Mouse (Mus musculus) heart, postnatal 0 days (tissue): ENCODE measurements at regions not wholly inside any gene's neighbourhood (a gene's known extent, or its start where the extent isn't known, plus 50 kb on each side); places are given as distances from the start of the nearest gene placed in this dataset.
A peak's percentile ranks its signal among the peaks of the same experiment; 100 is the strongest.

Experiments used
- ATAC-seq: fragments of 200-750 bp; cut with Nextera tagmentation; 2 replicates; pipeline ENCODE4 v1.8.0; 2017; ENCODE audit warnings: low read depth, moderate number of reproducible peaks, moderate library complexity; ENCODE audit not compliant: insufficient read depth
- DNase-seq: peaks from one replicate; pipeline ENCODE4 v3.0.0-alpha.2; 2016; ENCODE audit warnings: low spot score
- H3K27ac ChIP-seq: fragments of 300-500 bp; sonication (generic); 2 replicates; pipeline ENCODE4 v1.5.1; 2014; ENCODE audit warnings: low read depth, mild to moderate bottlenecking
- H3K27me3 ChIP-seq: fragments of 300-500 bp; sonication (generic); 2 replicates; pipeline ENCODE4 v1.6.1; 2014; ENCODE audit warnings: low read length, mixed read lengths; ENCODE audit not compliant: control insufficient read depth, insufficient read depth
- H3K36me3 ChIP-seq: fragments of 300-500 bp; sonication (generic); replicated peaks from 2 replicates; pipeline ENCODE4 v1.6.1; 2014; ENCODE audit warnings: low read length, mixed read lengths; ENCODE audit not compliant: control insufficient read depth, insufficient read depth
- H3K4me1 ChIP-seq: fragments of 300-500 bp; sonication (generic); 2 replicates; pipeline ENCODE4 v1.6.1; 2014; ENCODE audit warnings: antibody characterized with exemption; ENCODE audit not compliant: control insufficient read depth, insufficient read depth
- H3K4me2 ChIP-seq: fragments of 300-500 bp; sonication (generic); 2 replicates; pipeline ENCODE4 v1.6.1; 2014; ENCODE audit warnings: low read depth, mild to moderate bottlenecking, low read length, moderate library complexity
- H3K4me3 ChIP-seq: fragments of 300-500 bp; sonication (generic); 2 replicates; pipeline ENCODE4 v1.5.1; 2014; ENCODE audit warnings: low read depth, low read length
- H3K9ac ChIP-seq: fragments of 300-500 bp; sonication (generic); replicated peaks from 2 replicates; pipeline ENCODE4 v1.6.1; 2014; ENCODE audit warnings: low read depth, low read length, mixed read lengths
- H3K9me3 ChIP-seq: fragments of 300-500 bp; sonication (generic); replicated peaks from 2 replicates; pipeline ENCODE4 v1.6.1; 2016; ENCODE audit warnings: low read length; ENCODE audit not compliant: control insufficient read depth
- CTCF ChIP-seq: IDR thresholded peaks from 2 replicates; pipeline ENCODE4 v1.5.1; 2016; ENCODE audit warnings: antibody characterized with exemption, control low read depth, low read depth
- EP300 ChIP-seq: IDR thresholded peaks from 2 replicates; pipeline ENCODE4 v1.6.1; 2016; ENCODE audit warnings: antibody characterized with exemption, low read depth
- WGBS: fragments of 180-500 bp; shearing (Covaris S2); extraction: QIAGEN DNeasy Blood & Tissue Kit; methylation state at CpG from one replicate; pipeline ENCODE4 v1.1.7; 2014; 5-methylcytosine and 5-hydroxymethylcytosine counted together

DNA sequence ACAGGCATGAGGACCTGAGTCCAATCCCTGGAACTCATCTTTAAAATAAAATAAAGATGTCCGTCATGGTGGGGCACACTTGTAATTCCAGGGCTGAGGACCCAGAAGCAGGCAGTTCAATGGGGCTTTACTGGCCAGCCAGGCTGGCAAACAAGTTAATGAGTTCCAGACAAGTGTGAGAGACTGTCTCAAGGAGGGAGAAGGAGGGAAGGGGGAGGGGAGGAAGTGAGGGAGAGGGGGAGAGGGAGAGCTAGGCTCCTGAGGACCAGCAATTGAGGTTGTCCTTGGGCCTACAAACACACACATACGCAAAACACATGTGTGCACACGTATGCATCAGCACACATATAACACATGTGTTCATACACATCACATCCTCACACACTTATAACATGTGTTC lies 149.2 kb downstream of the Tmem132e start:
- Histone ChIP-seq H3K27ac (no peak overlapping the region), H3K4me3 (no peak overlapping the region), H3K4me2 (no peak overlapping the region), H3K9me3 (no peaks in the 10 kb centered on the region), H3K4me1 (no peaks in the 10 kb centered on the region), H3K27me3 (no peaks in the 10 kb centered on the region), H3K36me3 (no peaks in the 10 kb centered on the region), H3K9ac (no peak overlapping the region)
- DNase-seq (no peak), ATAC-seq (no peak)
- TF ChIP-seq CTCF = no peak
- no peak for TF ChIP-seq EP300
- 65% methylated on average over 3 of the region's 3 CpGs for WGBS

DNA sequence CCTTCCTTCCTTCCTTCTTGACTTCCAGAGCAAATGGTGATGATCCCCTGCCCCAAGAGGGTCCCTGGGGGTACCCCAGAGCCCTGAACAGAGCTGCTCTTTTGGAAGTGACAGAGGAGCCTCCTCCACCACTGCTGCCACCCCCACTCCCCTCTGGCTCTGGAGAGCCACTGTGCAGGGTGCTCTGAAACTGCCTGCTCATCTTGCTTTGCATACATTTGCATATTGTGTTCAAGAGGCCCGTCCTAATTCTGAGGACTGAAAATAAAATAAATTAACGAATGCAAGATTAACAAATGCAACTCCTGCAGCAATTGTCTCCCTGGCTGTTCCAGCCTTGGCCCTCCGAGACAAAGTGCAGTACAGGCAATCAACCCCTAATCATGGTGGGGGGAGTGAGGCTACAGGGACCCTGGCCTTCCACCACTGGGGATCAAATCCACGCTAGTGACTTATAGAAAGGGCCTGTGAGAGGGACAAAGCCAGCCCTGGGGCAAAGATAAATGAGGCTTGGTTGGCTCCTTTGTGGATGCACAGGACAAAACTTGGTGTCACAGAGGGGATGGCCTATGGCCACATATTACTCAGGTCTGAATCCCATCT lies 134.6 kb downstream of the Tmem132e start:
- no peak for DNase-seq
- no peak overlapping the region for H3K4me3 ChIP-seq
- WGBS = 35% methylated on average over 4 of the region's 4 CpGs
- peak overlapping the region; percentile 23; the same call in 1 of the 2 replicates for H3K4me2 ChIP-seq
- no peaks in the 10 kb centered on the region for H3K36me3 ChIP-seq
- H3K9me3 ChIP-seq = no peaks in the 10 kb centered on the region
- no peaks in the 10 kb centered on the region for H3K27me3 ChIP-seq
- ATAC-seq = no peak
- TF ChIP-seq EP300 (no peak), CTCF (no peak)
- no peak overlapping the region for H3K9ac ChIP-seq
- H3K4me1 ChIP-seq = no peaks in the 10 kb centered on the region
- H3K27ac ChIP-seq = no peak overlapping the region

- H3K4me2 ChIP-seq = no peak overlapping the region
- 56% methylated on average over 9 of the region's 9 CpGs for whole genome bisulfite sequencing
- H3K9ac ChIP-seq = no peak overlapping the region
- TF ChIP-seq CTCF = no peak
- no peaks in the 10 kb centered on the region for H3K9me3 ChIP-seq
- no peaks in the 10 kb centered on the region for H3K36me3 ChIP-seq
- no peaks in the 10 kb centered on the region for H3K27me3 ChIP-seq
- DNase-seq = no peak
- no peaks in the 10 kb centered on the region for H3K4me1 ChIP-seq
- H3K27ac ChIP-seq = no peak overlapping the region
- no peak overlapping the region for H3K4me3 ChIP-seq
- ATAC-seq = no peak
Measured at GRCm38 (mm10) chr11:82521383-82521782, 132.7 kb downstream of the Tmem132e start.

DNA sequence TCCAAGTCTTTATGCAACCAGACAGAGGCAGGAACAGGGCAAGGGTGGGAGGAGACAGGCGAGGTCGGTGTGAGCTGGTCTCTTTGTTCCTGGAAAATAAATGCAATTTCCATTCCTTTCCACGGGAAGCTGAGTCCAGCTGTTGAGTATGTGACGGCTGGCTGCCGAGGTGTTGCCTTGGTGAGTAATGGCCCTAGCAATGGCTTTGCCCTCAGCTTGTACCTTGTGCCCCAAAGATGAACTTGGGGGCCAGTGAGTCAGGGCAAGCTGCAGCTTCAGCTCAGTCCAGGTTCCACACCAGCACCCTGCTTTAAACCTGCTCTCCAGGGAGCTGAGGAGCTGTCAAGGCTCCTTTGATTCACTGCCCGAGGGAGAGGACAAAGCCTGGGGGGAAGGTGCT lies 130.0 kb downstream of the Tmem132e start:
- Histone ChIP-seq H3K4me3 (no peak overlapping the region), H3K36me3 (no peaks in the 10 kb centered on the region), H3K4me1 (no peaks in the 10 kb centered on the region), H3K4me2 (no peak overlapping the region), H3K27me3 (no peaks in the 10 kb centered on the region), H3K27ac (no peak overlapping the region), H3K9me3 (no peaks in the 10 kb centered on the region), H3K9ac (no peak overlapping the region)
- TF ChIP-seq EP300 = no peak
- no peak for TF ChIP-seq CTCF
- WGBS = 28% methylated on average over 6 of the region's 6 CpGs
- DNase-seq (no peak), ATAC-seq (no peak)

- Histone ChIP-seq H3K36me3 (no peaks in the 10 kb centered on the region), H3K4me2 (no peak overlapping the region), H3K9ac (no peak overlapping the region), H3K4me1 (no peaks in the 10 kb centered on the region), H3K27me3 (no peaks in the 10 kb centered on the region), H3K4me3 (no peak overlapping the region), H3K27ac (no peak overlapping the region), H3K9me3 (no peaks in the 10 kb centered on the region)
- TF ChIP-seq CTCF = no peak
- TF ChIP-seq EP300 = no peak
- 90% methylated on average over 4 of the region's 4 CpGs for WGBS
- ATAC-seq = no peak
- DNase-seq = no peak
Measured at GRCm38 (mm10) chr11:82514526-82515144, 125.9 kb downstream of the Tmem132e start.

- no peak for TF ChIP-seq EP300
- no peak for TF ChIP-seq CTCF
- H3K9me3 ChIP-seq = no peaks in the 10 kb centered on the region
- H3K4me3 ChIP-seq = no peak overlapping the region
- no peaks in the 10 kb centered on the region for H3K4me1 ChIP-seq
- DNase-seq (no peak), ATAC-seq (no peak)
- H3K27me3 ChIP-seq = no peaks in the 10 kb centered on the region
- H3K9ac ChIP-seq = no peak overlapping the region
- H3K4me2 ChIP-seq = no peak overlapping the region
- 62% methylated on average over 13 of the region's 13 CpGs for WGBS
- H3K27ac ChIP-seq = no peak overlapping the region
- H3K36me3 ChIP-seq = no peaks in the 10 kb centered on the region
Measured at GRCm38 (mm10) chr11:82508564-82508963, 119.9 kb downstream of the Tmem132e start.
